Mouse (Mus musculus): ENCODE data around the gene Bub1b.

GRCm38 (mm10) chr2:118620101-118620500 lies 22.1 kb downstream of the Bub1b start:
- TF ChIP-seq MAX (IDR thresholded peaks at IDR 0.05; ENCODE audit: low read depth) (no peak), POLR2A (IDR thresholded peaks at IDR 0.05; ENCODE audit: insufficient read length, low read depth) (no peak), E2F4 (IDR thresholded peaks at IDR 0.05; ENCODE audit: insufficient read depth) (no peak), USF1 (IDR thresholded peaks at IDR 0.05; ENCODE audit: low read depth) (no peak), MYOD1 (IDR thresholded peaks at IDR 0.05; ENCODE audit: control insufficient read depth in 1 of 3, insufficient read length in 2 of 3, low read depth in 2 of 3) (no peak), POLR2AphosphoS2 (IDR thresholded peaks at IDR 0.05; ENCODE audit: insufficient read length, low read depth) (no peak)
